Mouse (Mus musculus) stomach, postnatal 0 days (tissue): ENCODE results near the gene Adss. TPM values are rescaled to one million over a fixed set of nuclear protein-coding genes. Genes with fewer than 3 reads are reported as not detected.

Source experiments
- ATAC-seq: fragments of 200-750 bp; cut with Nextera tagmentation; 2 replicates; pipeline ENCODE4 v1.8.0; 2017; ENCODE audit not compliant: low FRiP score, low TSS enrichment
- DNase-seq: peaks from one replicate; pipeline ENCODE4 v3.0.0-alpha.2; 2016; ENCODE audit warnings: low spot score
- H3K27ac ChIP-seq: fragments of 300-500 bp; sonication (generic); replicated peaks from 2 replicates; pipeline ENCODE4 v1.5.1; 2014; ENCODE audit warnings: mild to moderate bottlenecking, control low read depth
- H3K27me3 ChIP-seq: fragments of 300-500 bp; sonication (generic); 2 replicates; pipeline ENCODE4 v1.6.1; 2014; ENCODE audit warnings: low read length; ENCODE audit not compliant: control insufficient read depth, insufficient read depth
- H3K36me3 ChIP-seq: fragments of 300-500 bp; sonication (generic); 2 replicates; pipeline ENCODE4 v1.6.1; 2014; ENCODE audit warnings: low read length, mixed read lengths; ENCODE audit not compliant: control insufficient read depth, insufficient read depth
- H3K4me1 ChIP-seq: fragments of 300-500 bp; sonication (generic); replicated peaks from 2 replicates; pipeline ENCODE4 v1.6.1; 2014; ENCODE audit warnings: antibody characterized with exemption; ENCODE audit not compliant: control insufficient read depth, insufficient read depth
- H3K4me2 ChIP-seq: fragments of 300-500 bp; sonication (generic); replicated peaks from 2 replicates; pipeline ENCODE4 v1.6.1; 2014; ENCODE audit warnings: low read depth, mild to moderate bottlenecking, control low read depth, moderate library complexity
- H3K4me3 ChIP-seq: fragments of 300-500 bp; sonication (generic); 2 replicates; pipeline ENCODE4 v1.5.1; 2014; ENCODE audit warnings: low read depth, low read length, control low read depth
- H3K9ac ChIP-seq: fragments of 300-500 bp; sonication (generic); 2 replicates; pipeline ENCODE4 v1.6.1; 2014; ENCODE audit warnings: mild to moderate bottlenecking, low read length, control low read depth, mixed read lengths
- H3K9me3 ChIP-seq: fragments of 300-500 bp; sonication (generic); 2 replicates; pipeline ENCODE4 v1.6.1; 2016; ENCODE audit warnings: low read length; ENCODE audit not compliant: control insufficient read depth
- CTCF ChIP-seq: IDR thresholded peaks from 2 replicates; pipeline ENCODE4 v1.5.1; 2016; ENCODE audit warnings: antibody characterized with exemption, low read depth, mild to moderate bottlenecking, moderate library complexity
- EP300 ChIP-seq: optimal IDR thresholded peaks from 2 replicates; pipeline ENCODE3; 2016; ENCODE audit warnings: antibody characterized with exemption
- WGBS: fragments of 180-500 bp; shearing (Covaris S2); extraction: QIAGEN DNeasy Blood & Tissue Kit; methylation state at CpG from one replicate; pipeline ENCODE4 v1.1.7; 2014; 5-methylcytosine and 5-hydroxymethylcytosine counted together
- polyA plus RNA-seq: library from polyadenylated mRNA; unstranded; fragments of >200 nt; fragmentation: Nextera tagmentation; extraction: Ambion mirVana; gene quantifications from 2 replicates; pipeline ENCODE4 v1.2.1, GENCODE M21; 2015

Gene Adss
- polyA plus RNA-seq, 1 experiment from 2014 or later = 32.4 TPM

- Histone ChIP-seq H3K27me3 (no peaks in the 10 kb centered on the region), H3K4me1 (no peaks in the 10 kb centered on the region), H3K9me3 (no peaks in the 10 kb centered on the region), H3K9ac (no peak overlapping the region), H3K36me3 (no peaks in the 10 kb centered on the region), H3K4me3 (no peak overlapping the region), H3K4me2 (no peak overlapping the region), H3K27ac (no peak overlapping the region)
- no peak for DNase-seq
- ATAC-seq = no peak
- 60% methylated on average over 4 of the region's 4 CpGs for WGBS
- TF ChIP-seq EP300 (no peak), CTCF (no peak)
Measured at GRCm38 (mm10) chr1:177723786-177724185, 72.5 kb downstream of the Adss start.

- H3K9me3 ChIP-seq = no peaks in the 10 kb centered on the region
- no peak overlapping the region for H3K27ac ChIP-seq
- H3K27me3 ChIP-seq = no peaks in the 10 kb centered on the region
- 0 out of 2 replicates have a peak, but pooled peaks have one; percentile 49 for ATAC-seq
- TF ChIP-seq CTCF (no peak), EP300 (no peak)
- H3K36me3 ChIP-seq = no peaks in the 10 kb centered on the region
- H3K9ac ChIP-seq = no peak overlapping the region
- H3K4me2 ChIP-seq = no peak overlapping the region
- DNase-seq = no peak
- H3K4me3 ChIP-seq = no peak overlapping the region
- 58% methylated on average over 3 of the region's 3 CpGs for WGBS
- no peaks in the 10 kb centered on the region for H3K4me1 ChIP-seq
Measured at GRCm38 (mm10) chr1:177719029-177719427, 77.3 kb downstream of the Adss start.

GRCm38 (mm10) chr1:177718340-177719028, 77.8 kb downstream of the Adss start:
- no peak overlapping the region for H3K4me3 ChIP-seq
- no peak for ATAC-seq
- WGBS = 54% methylated on average over 11 of the region's 11 CpGs
- no peak for DNase-seq
- no peak overlapping the region for H3K27ac ChIP-seq
- TF ChIP-seq EP300 (no peak), CTCF (no peak)
- no peaks in the 10 kb centered on the region for H3K4me1 ChIP-seq
- H3K4me2 ChIP-seq = no peak overlapping the region
- H3K27me3 ChIP-seq = no peaks in the 10 kb centered on the region
- H3K9ac ChIP-seq = no peak overlapping the region
- no peaks in the 10 kb centered on the region for H3K36me3 ChIP-seq
- no peaks in the 10 kb centered on the region for H3K9me3 ChIP-seq

GRCm38 (mm10) chr1:177717057-177717835, 79.1 kb downstream of the Adss start:
- Histone ChIP-seq H3K27ac (no peak overlapping the region), H3K4me3 (no peak overlapping the region), H3K4me1 (no peaks in the 10 kb centered on the region), H3K9me3 (no peaks in the 10 kb centered on the region), H3K4me2 (no peak overlapping the region), H3K9ac (no peak overlapping the region), H3K36me3 (no peaks in the 10 kb centered on the region), H3K27me3 (no peaks in the 10 kb centered on the region)
- TF ChIP-seq CTCF (no peak), EP300 (no peak)
- ATAC-seq = peak; percentile 18; the same call in 1 of the 2 replicates
- WGBS = 61% methylated on average over 7 of the region's 7 CpGs
- no peak for DNase-seq

GRCm38 (mm10) chr1:177716448-177716847, 79.9 kb downstream of the Adss start:
- no peaks in the 10 kb centered on the region for H3K27me3 ChIP-seq
- no peaks in the 10 kb centered on the region for H3K4me1 ChIP-seq
- no peak overlapping the region for H3K4me2 ChIP-seq
- H3K4me3 ChIP-seq = no peak overlapping the region
- DNase-seq (no peak), ATAC-seq (no peak)
- no peaks in the 10 kb centered on the region for H3K9me3 ChIP-seq
- 70% methylated on average over 3 of the region's 3 CpGs for WGBS
- no peak overlapping the region for H3K9ac ChIP-seq
- no peak overlapping the region for H3K27ac ChIP-seq
- no peak for TF ChIP-seq CTCF
- TF ChIP-seq EP300 = no peak
- no peaks in the 10 kb centered on the region for H3K36me3 ChIP-seq

GRCm38 (mm10) chr1:177714397-177715012, 81.8 kb downstream of the Adss start:
- no peaks in the 10 kb centered on the region for H3K27me3 ChIP-seq
- TF ChIP-seq CTCF = no peak
- TF ChIP-seq EP300 = no peak
- DNase-seq = no peak
- no peaks in the 10 kb centered on the region for H3K4me1 ChIP-seq
- H3K36me3 ChIP-seq = no peaks in the 10 kb centered on the region
- H3K4me3 ChIP-seq = no peak overlapping the region
- H3K9me3 ChIP-seq = no peaks in the 10 kb centered on the region
- no peak overlapping the region for H3K9ac ChIP-seq
- WGBS = 70% methylated on average over 5 of the region's 5 CpGs
- no peak for ATAC-seq
- no peak overlapping the region for H3K4me2 ChIP-seq
- H3K27ac ChIP-seq = no peak overlapping the region
